Mouse (Mus musculus) left cerebral cortex, adult 2 months (tissue): ENCODE results near the gene Hebp1. TPM values are rescaled to one million over a fixed set of nuclear protein-coding genes. Genes with fewer than 3 reads are reported as not detected.
A peak's percentile ranks its signal among the peaks of the same experiment; 100 is the strongest.

Experiments used
- DNase-seq, 2 experiments: peaks; one replicate each; pipeline ENCODE4 v3.0.0; 2021 to 2022; ENCODE audit warnings: low spot score in 2 of 2, mixed read lengths in 1 of 2; ENCODE audit errors: extremely low spot score in 1 of 2
- H3K27ac ChIP-seq: fragments of 200-600 bp; 2 replicates; pipeline ENCODE4 v1.8.1; 2022
- H3K4me3 ChIP-seq: fragments of 200-600 bp; 2 replicates; pipeline ENCODE4 v1.8.1; 2022
- CTCF ChIP-seq: fragments of 200-600 bp; IDR thresholded peaks from 2 replicates; pipeline ENCODE4 v1.8.1; 2022; ENCODE audit warnings: antibody characterized with exemption, mild to moderate bottlenecking, moderate library complexity
- intact Hi-C: fragments of 180-260 bp; cut with DNase I; formaldehyde crosslinking; loops from one replicate; pipeline ENCODE4 v1.15.1; 2025
- total RNA-seq, 2 experiments: library from RNA; stranded (reverse); gene quantifications; 2 replicates each; pipeline ENCODE4 v1.2.3; 2021

Hebp1 gene
- total RNA-seq, 2 experiments from 2014 or later, result 45.3 to 46.9 TPM

- no peak for TF ChIP-seq CTCF
- intact Hi-C loops, result no loop called here
- H3K4me3 ChIP-seq, result no peak overlapping the region
- DNase-seq, result no peak
- H3K27ac ChIP-seq, result no peak overlapping the region
Observed at GRCm38 (mm10) chr6:135218330-135218729, 20.5 kb upstream of the Hebp1 start.

GRCm38 (mm10) chr6:135212666-135213065 is 14.8 kb upstream of the Hebp1 start:
- TF ChIP-seq CTCF, result no peak
- H3K4me3 ChIP-seq, result no peak overlapping the region
- H3K27ac ChIP-seq, result no peak overlapping the region
- no peak for DNase-seq
- intact Hi-C loops, result no loop called here

- no peak overlapping the region for H3K4me3 ChIP-seq
- intact Hi-C loops, result no loop called here
- H3K27ac ChIP-seq, result no peak overlapping the region
- DNase-seq, result no peak
- TF ChIP-seq CTCF, result no peak
Observed at GRCm38 (mm10) chr6:135211169-135211568, 13.3 kb upstream of the Hebp1 start.

- no peak for TF ChIP-seq CTCF
- intact Hi-C loops, result no loop called here
- Histone ChIP-seq H3K4me3 (no peak overlapping the region), H3K27ac (no peak overlapping the region; the same call in 1 of the 2 replicates)
- DNase-seq, result no peak
Observed at GRCm38 (mm10) chr6:135206909-135207308, 9.1 kb upstream of the Hebp1 start.

DNA sequence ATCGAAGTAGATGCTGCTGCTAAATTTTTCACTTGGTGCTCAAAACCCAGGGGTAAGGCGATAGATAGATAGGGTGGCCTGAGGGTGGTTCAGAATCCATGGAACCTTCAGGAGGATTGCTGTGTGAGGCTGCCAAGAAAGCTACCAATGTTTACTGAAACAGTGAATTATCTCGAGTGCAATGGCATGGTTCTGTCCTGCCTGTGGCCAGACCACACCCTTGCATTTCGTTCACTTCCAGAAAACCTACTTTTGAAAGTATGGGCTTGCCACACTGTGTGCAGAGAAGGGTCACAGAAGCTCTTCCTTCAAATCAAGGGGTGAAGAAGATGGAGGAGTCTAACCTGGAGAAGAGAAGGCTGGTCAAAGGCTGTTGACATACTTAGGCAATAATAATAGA is 8.0 kb upstream of the Hebp1 start:
- intact Hi-C loops, result no loop called here
- TF ChIP-seq CTCF, result no peak
- DNase-seq, result no peak
- no peak overlapping the region for H3K4me3 ChIP-seq
- 0 out of 2 replicates have a peak overlapping the region, but pooled peaks have one; percentile 29 for H3K27ac ChIP-seq

GRCm38 (mm10) chr6:135204869-135205268 is 7.0 kb upstream of the Hebp1 start:
- TF ChIP-seq CTCF, result no peak
- intact Hi-C loops, result no loop called here
- Histone ChIP-seq H3K27ac (peak overlapping the region; percentile 9; the same call in 1 of the 2 replicates), H3K4me3 (no peak overlapping the region)
- no peak for DNase-seq

GRCm38 (mm10) chr6:135203737-135204136 is 5.9 kb upstream of the Hebp1 start:
- Histone ChIP-seq H3K4me3 (no peak overlapping the region), H3K27ac (peak overlapping the region; percentile 9; the same call in 1 of the 2 replicates)
- TF ChIP-seq CTCF, result no peak
- intact Hi-C loops, result no loop called here
- peak in 1 of 2 experiments; percentile 30 for DNase-seq

DNA sequence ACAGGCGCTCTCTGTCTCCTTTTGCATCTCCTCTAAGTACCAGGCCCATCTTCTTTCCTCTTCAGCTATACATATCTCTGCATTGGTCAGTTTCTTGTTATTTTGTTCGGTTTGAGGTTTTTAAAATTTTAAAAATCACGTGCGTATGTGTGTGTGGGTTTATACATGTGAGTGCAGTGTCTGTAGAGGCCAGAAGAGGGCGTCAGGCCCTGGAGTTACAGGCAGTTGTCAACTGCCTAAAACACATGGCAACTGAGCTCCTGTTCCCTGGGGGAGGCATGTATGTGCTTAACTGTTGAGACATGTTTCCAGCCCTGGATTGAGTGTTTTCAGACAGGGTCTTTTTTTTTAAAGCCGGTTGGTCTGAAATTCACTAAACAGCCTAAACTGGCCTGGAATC is 4.8 kb upstream of the Hebp1 start:
- Histone ChIP-seq H3K4me3 (no peak overlapping the region), H3K27ac (peak overlapping the region; percentile 24; the same call in 1 of the 2 replicates)
- intact Hi-C loops, result no loop called here
- peak; percentile 27 for TF ChIP-seq CTCF
- no peak for DNase-seq

DNA sequence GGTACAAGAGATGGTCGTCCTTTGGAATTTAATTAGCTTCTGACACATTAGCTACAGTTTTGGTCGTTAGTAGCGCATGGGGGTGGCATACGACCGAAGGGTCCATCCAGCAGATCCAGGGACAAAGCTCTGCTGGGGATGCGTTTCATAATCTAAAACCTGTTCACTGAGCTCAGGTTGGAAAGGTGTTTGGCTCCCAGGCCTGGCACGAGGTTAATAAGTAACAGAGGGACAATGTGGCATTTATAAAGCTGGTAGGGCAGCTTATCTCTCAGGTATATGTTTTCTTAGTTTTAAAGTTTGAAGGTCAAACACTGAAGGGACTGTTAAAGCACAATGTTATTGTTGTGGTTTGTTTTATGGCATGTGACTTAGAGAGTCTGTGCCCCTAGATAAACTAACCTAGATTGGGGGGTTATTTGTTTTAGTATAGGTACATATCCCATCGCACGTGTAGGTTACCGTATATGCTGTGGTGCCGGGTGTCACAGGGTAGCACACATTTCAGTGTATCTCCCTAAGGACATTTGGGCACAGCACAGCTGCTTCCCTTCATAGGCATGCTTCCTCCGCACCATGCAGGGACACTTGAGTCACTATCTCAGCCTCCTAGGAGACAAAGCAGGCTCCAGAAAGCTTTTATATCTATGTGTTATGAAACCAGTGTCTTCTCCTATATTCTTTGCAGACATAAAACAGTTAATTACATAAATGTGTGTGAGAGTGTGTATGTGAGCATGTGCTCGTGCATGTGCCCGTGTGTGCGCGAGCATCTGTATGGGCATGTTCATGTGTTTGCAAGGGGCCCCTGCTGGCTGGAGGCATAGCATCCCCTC is 2.5 kb upstream of the Hebp1 start:
- H3K27ac ChIP-seq, result peak overlapping the region; percentile 75
- DNase-seq, result peak; percentile 27 to 48
- peak overlapping the region; percentile 78 for H3K4me3 ChIP-seq
- intact Hi-C loops, result no loop called here
- no peak; the same call in 1 of the 2 replicates for TF ChIP-seq CTCF

GRCm38 (mm10) chr6:135198726-135199125 is 904 bp upstream of the Hebp1 start:
- TF ChIP-seq CTCF, result no peak
- peak overlapping the region; percentile 90 for H3K27ac ChIP-seq
- no peak for DNase-seq
- intact Hi-C loops, result loop anchor here (1.0 to 2.0 kb wide), 2 partner anchors 34 to 48 kb away; no protein-coding TSS in a partner anchor
- H3K4me3 ChIP-seq, result peak overlapping the region; percentile 78

DNA sequence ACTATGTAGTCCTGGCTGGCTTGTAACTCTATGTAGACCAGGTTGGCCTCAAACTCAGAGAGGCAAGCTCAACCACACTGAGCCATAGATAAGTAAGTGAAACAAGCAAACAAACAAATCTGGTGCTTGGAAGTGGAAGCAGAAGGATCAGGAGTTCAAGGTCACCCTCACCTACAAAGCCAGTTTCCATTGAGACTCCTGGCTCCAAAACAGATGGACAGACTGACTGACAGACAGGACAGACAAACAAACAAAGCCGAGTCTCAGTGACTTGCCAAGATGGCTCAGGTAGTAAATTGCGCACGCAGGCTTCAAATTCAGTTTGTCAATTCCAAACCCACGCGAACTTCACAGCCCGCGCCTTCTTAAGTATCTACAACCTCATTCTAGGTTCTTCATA is 376 bp downstream of the Hebp1 start:
- peak overlapping the region; percentile 53; the same call in 1 of the 2 replicates for H3K27ac ChIP-seq
- intact Hi-C loops, result no loop called here
- TF ChIP-seq CTCF, result no peak
- H3K4me3 ChIP-seq, result peak overlapping the region; percentile 78
- DNase-seq, result no peak

- DNase-seq, result no peak
Observed at GRCm38 (mm10) chr6:135196707-135197106, 1.1 kb downstream of the Hebp1 start.

More at GRCm38 (mm10) chr6:135196707-135197106, 1.1 kb downstream of the Hebp1 start:
- TF ChIP-seq CTCF, result no peak
- no peak overlapping the region for H3K4me3 ChIP-seq
- intact Hi-C loops, result no loop called here
- no peak overlapping the region for H3K27ac ChIP-seq
